Mouse (Mus musculus) R1 (cell line): ENCODE results near the gene Clec2i.
"Not testable (repeated sequence)": the region's sequence is repeated elsewhere in the genome, so short reads cannot be mapped to it uniquely, and the experiment has no call there.

Source experiments
- DNase-seq: peaks from one replicate; pipeline ENCODE4 v3.0.0-alpha.2; 2018; ENCODE audit warnings: low read depth, low spot score

The Clec2i gene

GRCm38 (mm10) chr6:128854895-128855294, 32.5 kb upstream of the Clec2i start:
- no peak for DNase-seq

DNA sequence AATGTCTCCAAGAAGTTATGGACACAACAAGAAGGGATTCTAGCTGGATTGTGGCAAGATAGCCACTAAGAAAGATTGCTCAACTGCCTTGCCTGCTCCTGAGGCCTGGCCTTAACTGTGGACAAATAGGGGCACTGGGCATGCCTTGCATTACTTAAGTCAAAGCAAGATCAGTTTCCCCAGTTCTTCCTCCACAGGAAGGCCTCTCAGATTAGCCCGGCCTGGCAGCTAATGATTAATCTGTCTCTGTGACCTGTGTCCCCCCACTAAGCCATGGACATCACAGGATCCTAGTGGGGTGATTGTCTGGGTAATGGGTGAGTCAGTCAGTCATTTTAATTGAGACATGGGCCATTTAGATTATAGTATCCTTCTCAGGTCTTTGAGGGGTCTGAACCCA, 31.9 kb upstream of the Clec2i start:
- DNase-seq, result no peak

DNA sequence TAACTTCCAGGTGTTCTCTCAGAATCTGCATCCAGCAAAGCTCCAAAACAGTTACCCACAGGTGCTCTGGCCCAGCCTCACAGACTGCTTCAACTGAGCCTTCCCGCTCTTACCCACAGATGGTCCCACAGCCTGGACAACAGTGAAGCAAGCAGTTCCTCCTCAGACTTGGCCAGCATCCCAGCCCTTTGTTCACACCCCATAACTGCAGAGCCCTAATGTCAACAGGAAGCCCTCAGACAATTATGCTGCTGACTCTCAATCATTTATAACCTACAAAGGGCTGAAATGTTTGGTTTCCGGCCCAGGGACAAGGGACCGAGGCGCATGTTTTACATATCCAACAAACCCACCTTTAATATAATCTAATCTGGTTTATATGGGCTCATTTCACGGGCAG, 31.1 kb upstream of the Clec2i start:
- no peak for DNase-seq

DNA sequence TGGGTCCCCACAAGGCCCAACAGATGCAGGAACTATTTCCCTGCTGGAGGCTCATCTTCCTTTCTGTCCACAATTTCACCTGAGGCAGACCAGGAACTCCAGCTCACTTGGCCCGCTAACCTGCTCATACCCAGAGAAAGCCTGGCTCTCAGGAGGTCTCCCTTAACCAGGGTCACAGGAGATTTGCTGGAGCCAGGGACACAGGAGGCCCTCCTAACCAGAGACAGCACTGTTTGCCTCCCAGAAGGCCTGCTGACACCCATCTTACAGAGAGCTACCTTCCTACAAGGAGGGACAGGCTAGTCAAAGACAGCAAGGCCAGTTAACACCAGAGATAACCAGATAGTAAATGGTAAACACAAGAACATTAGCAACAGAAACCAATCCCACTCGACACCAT, 29.4 kb upstream of the Clec2i start:
- DNase-seq, result no peak

- DNase-seq, result peak; percentile 57
Measured at GRCm38 (mm10) chr6:128868861-128869260, 18.5 kb upstream of the Clec2i start.

DNA sequence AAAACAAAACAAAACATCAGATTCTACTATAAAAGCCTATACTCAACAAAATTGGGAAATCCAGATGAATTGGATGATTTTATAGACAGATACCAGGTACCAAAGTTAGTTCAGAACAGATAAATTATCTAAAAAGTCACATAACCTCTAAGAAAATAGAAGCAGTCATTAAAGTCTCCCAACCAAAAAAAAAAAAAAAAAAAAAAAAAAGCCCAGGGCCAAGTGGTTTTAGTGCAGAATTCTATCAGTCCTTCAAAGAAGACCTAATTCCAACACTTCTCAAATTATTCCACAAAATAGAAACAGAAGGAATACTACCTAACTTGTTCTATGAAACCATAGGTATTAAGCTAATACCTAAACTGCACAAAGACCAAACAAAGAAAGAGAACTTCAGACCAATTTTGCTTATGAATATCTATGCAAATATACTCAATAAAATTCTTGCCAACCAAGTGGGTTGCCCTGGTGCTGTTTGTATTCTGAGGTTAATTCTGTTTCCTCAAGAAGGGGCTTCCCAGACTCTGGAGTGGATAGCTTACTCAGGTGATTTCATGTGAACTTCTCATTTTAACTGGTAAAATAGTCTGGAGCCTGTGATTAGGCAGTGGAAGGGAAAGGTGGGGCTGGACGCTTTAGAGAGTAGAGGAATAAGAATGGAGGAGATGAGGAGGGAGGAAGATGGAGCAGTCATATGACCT, 15.3 kb upstream of the Clec2i start:
- DNase-seq, result no peak

DNA sequence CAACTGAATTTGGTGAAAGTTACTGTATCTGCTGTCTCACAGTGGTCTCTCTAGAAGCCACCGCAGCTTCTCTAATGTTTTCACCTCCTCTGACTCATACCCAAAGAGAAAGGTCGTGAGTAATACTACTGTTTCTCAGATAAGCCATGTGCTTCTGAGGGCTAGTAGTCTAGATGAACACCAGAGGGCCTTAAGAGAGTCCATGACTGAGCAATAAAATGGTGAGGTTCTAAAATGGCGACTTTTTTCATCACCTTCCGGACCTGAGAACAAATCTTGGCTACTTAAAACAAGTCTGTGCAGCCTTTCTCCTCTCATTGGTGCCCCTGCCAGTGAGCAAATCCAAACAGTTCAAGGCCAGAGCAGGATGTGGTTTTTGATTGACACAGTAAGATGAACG, 1.4 kb downstream of the Clec2i start:
- DNase-seq, result peak; percentile 10

DNA sequence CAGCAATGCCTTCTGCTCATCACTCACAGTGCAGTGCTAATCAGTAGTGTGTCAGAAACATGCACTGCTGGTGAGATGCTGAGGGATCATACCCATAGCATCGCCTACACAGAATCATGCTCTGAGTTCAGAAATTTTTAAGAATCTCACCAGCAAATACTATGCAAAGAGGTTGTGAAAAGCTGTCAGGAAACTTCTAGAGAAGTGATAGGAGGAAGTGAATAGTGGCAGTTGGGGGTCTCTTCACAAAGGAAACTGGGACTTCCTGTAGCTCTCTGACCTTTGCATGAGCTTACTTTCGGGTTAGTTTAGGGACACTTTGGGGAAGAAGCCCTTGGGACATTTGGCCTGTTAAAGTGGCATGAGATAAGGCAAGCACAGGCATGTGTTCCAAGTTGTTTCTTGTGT, 3.6 kb downstream of the Clec2i start, which contains the start of gene BC035044:
BC035044 (minus strand) TSS at position 179 of the 408 bp plus-strand sequence.
- no peak for DNase-seq

GRCm38 (mm10) chr6:128895404-128896001, 8.1 kb downstream of the Clec2i start:
- DNase-seq, result no peak

DNA sequence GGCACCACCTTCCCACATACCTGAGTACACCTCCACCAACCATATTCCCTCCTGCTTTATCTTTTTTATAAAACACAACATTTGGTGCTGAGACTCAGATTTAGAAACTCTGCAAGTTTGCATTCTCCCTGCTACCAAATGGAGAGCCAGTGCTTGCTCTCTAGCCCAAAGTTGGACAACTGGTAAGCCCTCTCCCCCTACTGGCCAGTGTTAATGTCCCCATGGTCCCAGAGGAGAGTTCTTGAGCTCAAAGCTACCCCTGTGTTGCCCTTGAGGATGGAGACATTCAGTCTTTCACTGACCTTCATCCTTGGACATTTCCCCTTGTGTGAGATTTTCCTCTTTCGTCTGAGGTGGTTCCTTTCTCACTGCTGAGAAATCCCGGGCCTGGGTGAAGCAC, 12.7 kb downstream of the Clec2i start:
- no peak for DNase-seq

- not testable (repeated sequence) for DNase-seq
Measured at GRCm38 (mm10) chr6:128900796-128901552, 13.6 kb downstream of the Clec2i start.

GRCm38 (mm10) chr6:128913598-128914254, 26.3 kb downstream of the Clec2i start:
- DNase-seq, result no peak

DNA sequence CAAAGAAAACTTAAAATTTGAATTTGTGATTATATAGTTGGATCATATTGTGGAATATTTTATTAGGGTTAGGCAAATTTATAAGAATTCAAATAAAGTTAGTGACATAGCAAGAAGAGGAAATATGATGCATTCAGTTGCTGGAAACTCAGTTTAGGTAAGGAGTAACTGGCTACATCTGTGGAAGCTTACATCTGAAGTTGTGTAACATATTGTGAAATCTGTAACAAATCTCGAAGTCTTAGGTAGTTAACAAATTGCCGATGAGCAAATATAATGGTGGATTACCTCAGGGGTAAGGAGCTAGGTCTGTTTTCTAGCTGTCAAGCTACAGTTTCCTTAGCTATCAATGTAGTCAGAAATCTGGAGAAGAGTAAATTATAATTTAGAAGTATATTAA, 29.9 kb downstream of the Clec2i start:
- no peak for DNase-seq

- no peak for DNase-seq
Measured at GRCm38 (mm10) chr6:128933050-128933449, 45.7 kb downstream of the Clec2i start.

- DNase-seq, result not testable (repeated sequence)
Measured at GRCm38 (mm10) chr6:128934081-128934480, 46.7 kb downstream of the Clec2i start, which contains the start of gene Clec2g. TSS of gene Clec2g (plus strand) at chr6:128934381.

DNA sequence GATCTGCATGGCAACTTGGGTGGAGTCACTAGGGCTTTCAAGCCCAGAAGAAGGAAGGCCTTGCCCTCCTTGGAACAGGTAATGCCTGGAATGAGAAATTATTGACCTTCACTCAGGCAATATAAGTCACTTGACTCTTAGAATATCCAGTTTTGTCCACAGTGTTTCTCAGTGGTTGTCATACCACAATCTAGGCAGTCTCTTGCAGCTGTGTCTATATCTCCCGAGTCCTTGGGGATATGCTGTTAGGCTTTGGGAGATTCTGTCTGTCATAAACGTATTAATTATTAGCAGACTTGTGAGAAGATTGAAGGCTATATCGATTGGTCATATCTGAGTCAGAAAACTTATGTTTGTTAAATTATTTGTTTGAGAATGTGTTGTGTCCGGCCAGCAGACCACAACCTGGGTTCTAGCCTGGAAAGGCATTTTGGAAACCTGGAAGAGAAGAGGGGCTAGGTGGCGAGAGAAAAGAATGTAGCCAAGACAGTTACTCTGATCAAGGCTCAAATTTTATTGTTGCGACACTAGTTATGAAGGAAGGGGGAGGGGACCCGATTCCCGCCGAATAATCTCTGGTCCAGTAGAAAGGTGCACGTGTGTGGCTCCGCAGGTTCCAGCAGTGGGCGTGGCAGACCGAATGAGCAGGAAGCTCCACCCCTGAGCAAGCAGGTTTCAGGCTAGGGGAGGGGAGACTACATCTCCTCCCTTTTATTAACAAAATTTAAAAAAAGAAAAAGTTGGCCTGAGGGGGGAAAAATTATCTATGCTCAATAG, 48.7 kb downstream of the Clec2i start:
- not testable (repeated sequence) for DNase-seq

- no peak for DNase-seq
Measured at GRCm38 (mm10) chr6:128941646-128942421, 54.4 kb downstream of the Clec2i start.

DNA sequence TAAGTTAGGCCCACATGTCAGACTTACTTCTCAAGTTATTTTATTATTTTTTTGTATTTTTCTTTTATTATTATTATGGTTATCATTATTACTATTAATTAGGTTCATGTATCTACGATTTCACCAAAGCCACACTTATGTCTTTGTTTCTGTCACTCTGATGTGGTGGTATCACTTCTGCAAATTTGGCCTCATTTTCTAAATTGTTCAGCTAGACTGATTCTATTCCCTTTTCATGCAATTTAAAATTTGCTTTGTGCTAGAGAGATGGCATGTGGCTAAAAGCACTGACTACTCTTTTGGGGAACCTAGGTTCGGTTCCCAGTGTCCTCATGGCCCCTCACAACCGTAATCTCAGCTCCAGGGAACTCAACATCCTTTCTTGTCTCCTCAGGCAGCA, 58.2 kb downstream of the Clec2i start:
- no peak for DNase-seq
